Mouse (Mus musculus): Measurements from ENCODE around the gene Gm13697. TPM values are rescaled to one million over a fixed set of nuclear protein-coding genes. Genes with fewer than 3 reads are reported as not detected.
"Not testable (repeated sequence)": the region's sequence is repeated elsewhere in the genome, so short reads cannot be mapped to it uniquely, and the experiment has no call there.

Gene Gm13697
- polyA plus RNA-seq (2014; fragmentation: Nextera tagmentation; extraction: Ambion mirVana): not detected in 2 replicates

DNA sequence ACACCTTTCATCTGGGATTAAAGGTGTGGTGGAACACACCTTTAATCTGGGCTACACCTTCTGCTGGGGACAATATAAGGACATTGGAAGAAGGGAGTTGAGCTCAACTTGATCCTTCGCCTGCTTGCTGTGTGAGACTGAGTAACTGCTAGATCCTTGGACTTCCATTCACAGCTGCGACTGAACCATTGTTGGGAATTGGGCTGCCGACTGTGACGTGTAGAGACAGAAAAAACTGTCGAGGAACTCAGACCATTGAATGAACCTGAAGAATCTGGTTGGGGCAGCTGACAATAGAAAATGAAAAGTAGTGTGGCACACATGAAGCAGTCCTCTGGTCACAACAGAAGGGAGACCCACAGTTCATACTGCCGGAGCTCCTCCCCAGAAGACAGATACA is at the start of gene Gm13697:
Gene Gm13697 (plus strand): TSS at position 301 of the 400 bp plus-strand sequence.
- not testable (repeated sequence) for H3K4me1 ChIP-seq (replicated peaks; ENCODE audit: control insufficient read depth, insufficient read depth, low read length); H3K4me3 ChIP-seq (ENCODE audit: low read depth, low read length); H3K9ac ChIP-seq (ENCODE audit: low read length); DNase-seq (ENCODE audit: low spot score); H3K27ac ChIP-seq (ENCODE audit: low read depth); H3K36me3 ChIP-seq (ENCODE audit: control insufficient read depth, insufficient read depth, low read length); H3K4me2 ChIP-seq (ENCODE audit: low read length); H3K27me3 ChIP-seq (replicated peaks; ENCODE audit: control insufficient read depth, insufficient read depth, low read length); ATAC-seq (replicated peaks; ENCODE audit: low FRiP score, low TSS enrichment, low read depth); H3K9me3 ChIP-seq (ENCODE audit: control insufficient read depth, low read length)
- WGBS: no CpG with 5 or more reads among the region's 6 CpGs

DNA sequence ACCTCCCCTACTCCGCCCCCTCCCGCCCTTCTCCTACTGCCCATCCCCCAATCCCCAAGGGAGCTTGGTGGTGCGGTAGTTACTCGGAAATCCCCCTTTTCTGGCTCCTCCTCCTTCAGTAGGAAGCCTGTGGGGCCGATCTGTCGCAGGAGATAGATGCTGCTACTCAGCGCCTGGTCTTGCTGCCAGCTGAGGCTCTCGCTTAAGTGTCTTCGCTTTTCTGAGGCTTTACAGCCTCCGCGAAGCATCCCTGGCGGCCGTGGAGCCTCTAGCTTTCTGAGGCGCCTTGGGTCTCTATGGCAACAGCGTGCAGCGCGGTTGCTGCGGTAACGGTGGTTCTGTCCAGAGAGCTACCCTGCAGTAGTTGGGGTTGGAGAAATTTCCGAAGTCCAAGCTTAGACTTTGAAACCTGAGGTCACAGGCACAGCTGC is 43.6 kb upstream of the Gm13697 start, which contains the start of gene Zswim2:
Gene Zswim2 (minus strand): TSS at position 298 of the 431 bp plus-strand sequence.
- peak; percentile 74 for DNase-seq (ENCODE audit: low spot score)
- Histone ChIP-seq H3K4me3 (ENCODE audit: low read depth, low read length) (peak within 1 kb of the TSS; percentile 16; the same call in 1 of the 2 replicates), H3K4me1 (replicated peaks; ENCODE audit: control insufficient read depth, insufficient read depth, low read length) (no peaks in the 10 kb centered on the region), H3K9me3 (ENCODE audit: control insufficient read depth, low read length) (no peaks in the 10 kb centered on the region), H3K27ac (ENCODE audit: low read depth) (no peak within 1 kb of the TSS), H3K9ac (ENCODE audit: low read length) (no peak within 1 kb of the TSS), H3K36me3 (ENCODE audit: control insufficient read depth, insufficient read depth, low read length) (no peaks in the 10 kb centered on the region), H3K4me2 (ENCODE audit: low read length) (peak within 1 kb of the TSS; percentile 39), H3K27me3 (replicated peaks; ENCODE audit: control insufficient read depth, insufficient read depth, low read length) (no peaks in the 10 kb centered on the region)
- 2% methylated on average over 20 of the region's 20 CpGs for WGBS
- ATAC-seq (replicated peaks; ENCODE audit: low FRiP score, low TSS enrichment, low read depth): peak; percentile 47

DNA sequence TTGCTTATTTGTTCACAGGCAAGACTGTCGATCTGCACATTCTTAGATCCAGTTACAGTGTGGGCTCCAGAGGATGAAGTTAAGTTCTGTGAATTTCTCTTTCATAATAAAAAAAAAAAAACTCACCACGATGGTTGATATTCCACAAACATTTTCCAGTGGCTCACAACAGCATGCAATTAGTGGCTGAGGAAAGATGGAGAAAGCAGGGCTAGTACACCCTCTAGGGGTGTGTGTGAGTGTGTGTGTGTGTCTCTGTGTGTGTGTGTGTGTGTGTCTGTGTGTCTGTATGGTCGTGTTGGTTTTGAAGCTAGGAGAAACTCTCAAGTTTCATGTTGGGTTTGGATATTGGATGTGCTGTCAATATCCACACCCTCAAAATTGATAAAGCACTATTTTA is 43.2 kb upstream of the Gm13697 start:
- Histone ChIP-seq H3K4me3 (ENCODE audit: low read depth, low read length) (0 out of 2 replicates have a peak overlapping the region, but pooled peaks have one; percentile 16), H3K27ac (ENCODE audit: low read depth) (no peak overlapping the region), H3K4me1 (replicated peaks; ENCODE audit: control insufficient read depth, insufficient read depth, low read length) (no peaks in the 10 kb centered on the region), H3K27me3 (replicated peaks; ENCODE audit: control insufficient read depth, insufficient read depth, low read length) (no peaks in the 10 kb centered on the region), H3K9ac (ENCODE audit: low read length) (no peak overlapping the region), H3K9me3 (ENCODE audit: control insufficient read depth, low read length) (no peaks in the 10 kb centered on the region), H3K36me3 (ENCODE audit: control insufficient read depth, insufficient read depth, low read length) (no peaks in the 10 kb centered on the region), H3K4me2 (ENCODE audit: low read length) (peak overlapping the region; percentile 39)
- DNase-seq (ENCODE audit: low spot score): no peak
- ATAC-seq (replicated peaks; ENCODE audit: low FRiP score, low TSS enrichment, low read depth): no peak
- 50% methylated on average over 3 of the region's 3 CpGs for WGBS

DNA sequence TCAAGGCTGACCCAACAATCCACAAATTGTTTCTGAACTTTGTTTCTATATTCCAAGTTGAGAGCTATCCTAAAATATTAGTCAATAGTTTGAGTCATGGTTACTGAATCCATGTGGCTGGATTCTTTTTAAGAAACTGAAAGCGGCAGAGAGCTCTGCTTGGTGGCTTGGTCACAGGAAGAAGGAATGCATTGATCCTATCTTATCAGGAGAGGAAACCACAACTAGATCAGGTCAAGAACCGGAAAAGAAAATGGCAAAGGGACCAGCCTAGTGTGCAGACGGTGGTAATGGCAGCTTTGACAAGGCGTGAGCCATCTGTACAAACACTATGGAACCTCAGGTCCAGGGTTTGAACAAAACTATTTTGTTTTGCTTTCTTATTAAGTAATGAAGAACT is 42.8 kb upstream of the Gm13697 start:
- no peaks in the 10 kb centered on the region for H3K4me1 ChIP-seq (replicated peaks; ENCODE audit: control insufficient read depth, insufficient read depth, low read length)
- H3K4me2 ChIP-seq (ENCODE audit: low read length): no peak overlapping the region
- no peaks in the 10 kb centered on the region for H3K36me3 ChIP-seq (ENCODE audit: control insufficient read depth, insufficient read depth, low read length)
- ATAC-seq (replicated peaks; ENCODE audit: low FRiP score, low TSS enrichment, low read depth): no peak
- no peak for DNase-seq (ENCODE audit: low spot score)
- H3K9me3 ChIP-seq (ENCODE audit: control insufficient read depth, low read length): no peaks in the 10 kb centered on the region
- no peak overlapping the region for H3K9ac ChIP-seq (ENCODE audit: low read length)
- H3K4me3 ChIP-seq (ENCODE audit: low read depth, low read length): no peak overlapping the region
- WGBS: 73% methylated on average over 4 of the region's 4 CpGs
- no peaks in the 10 kb centered on the region for H3K27me3 ChIP-seq (replicated peaks; ENCODE audit: control insufficient read depth, insufficient read depth, low read length)
- no peak overlapping the region for H3K27ac ChIP-seq (ENCODE audit: low read depth)

DNA sequence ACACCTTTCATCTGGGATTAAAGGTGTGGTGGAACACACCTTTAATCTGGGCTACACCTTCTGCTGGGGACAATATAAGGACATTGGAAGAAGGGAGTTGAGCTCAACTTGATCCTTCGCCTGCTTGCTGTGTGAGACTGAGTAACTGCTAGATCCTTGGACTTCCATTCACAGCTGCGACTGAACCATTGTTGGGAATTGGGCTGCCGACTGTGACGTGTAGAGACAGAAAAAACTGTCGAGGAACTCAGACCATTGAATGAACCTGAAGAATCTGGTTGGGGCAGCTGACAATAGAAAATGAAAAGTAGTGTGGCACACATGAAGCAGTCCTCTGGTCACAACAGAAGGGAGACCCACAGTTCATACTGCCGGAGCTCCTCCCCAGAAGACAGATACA is 29.1 kb upstream of the Gm13697 start, which contains the start of gene Gm13698:
Gene Gm13698 (plus strand): TSS at position 301 of the 400 bp plus-strand sequence.
- not testable (repeated sequence) for ATAC-seq (replicated peaks; ENCODE audit: low FRiP score, low TSS enrichment, low read depth); H3K9ac ChIP-seq (ENCODE audit: low read length); H3K4me3 ChIP-seq (ENCODE audit: low read depth, low read length); H3K36me3 ChIP-seq (ENCODE audit: control insufficient read depth, insufficient read depth, low read length); H3K4me1 ChIP-seq (replicated peaks; ENCODE audit: control insufficient read depth, insufficient read depth, low read length); H3K4me2 ChIP-seq (ENCODE audit: low read length); H3K27me3 ChIP-seq (replicated peaks; ENCODE audit: control insufficient read depth, insufficient read depth, low read length); H3K27ac ChIP-seq (ENCODE audit: low read depth); H3K9me3 ChIP-seq (ENCODE audit: control insufficient read depth, low read length); DNase-seq (ENCODE audit: low spot score)
- WGBS: no CpG with 5 or more reads among the region's 6 CpGs

DNA sequence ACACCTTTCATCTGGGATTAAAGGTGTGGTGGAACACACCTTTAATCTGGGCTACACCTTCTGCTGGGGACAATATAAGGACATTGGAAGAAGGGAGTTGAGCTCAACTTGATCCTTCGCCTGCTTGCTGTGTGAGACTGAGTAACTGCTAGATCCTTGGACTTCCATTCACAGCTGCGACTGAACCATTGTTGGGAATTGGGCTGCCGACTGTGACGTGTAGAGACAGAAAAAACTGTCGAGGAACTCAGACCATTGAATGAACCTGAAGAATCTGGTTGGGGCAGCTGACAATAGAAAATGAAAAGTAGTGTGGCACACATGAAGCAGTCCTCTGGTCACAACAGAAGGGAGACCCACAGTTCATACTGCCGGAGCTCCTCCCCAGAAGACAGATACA is 23.3 kb upstream of the Gm13697 start, which contains the start of gene Gm13693:
Gene Gm13693 (plus strand): TSS at position 301 of the 400 bp plus-strand sequence.
- not testable (repeated sequence) for H3K36me3 ChIP-seq (ENCODE audit: control insufficient read depth, insufficient read depth, low read length); H3K27me3 ChIP-seq (replicated peaks; ENCODE audit: control insufficient read depth, insufficient read depth, low read length); DNase-seq (ENCODE audit: low spot score); H3K9ac ChIP-seq (ENCODE audit: low read length); H3K4me3 ChIP-seq (ENCODE audit: low read depth, low read length); ATAC-seq (replicated peaks; ENCODE audit: low FRiP score, low TSS enrichment, low read depth); H3K27ac ChIP-seq (ENCODE audit: low read depth); H3K4me2 ChIP-seq (ENCODE audit: low read length); H3K9me3 ChIP-seq (ENCODE audit: control insufficient read depth, low read length); H3K4me1 ChIP-seq (replicated peaks; ENCODE audit: control insufficient read depth, insufficient read depth, low read length)
- no CpG with 5 or more reads among the region's 6 CpGs for WGBS

DNA sequence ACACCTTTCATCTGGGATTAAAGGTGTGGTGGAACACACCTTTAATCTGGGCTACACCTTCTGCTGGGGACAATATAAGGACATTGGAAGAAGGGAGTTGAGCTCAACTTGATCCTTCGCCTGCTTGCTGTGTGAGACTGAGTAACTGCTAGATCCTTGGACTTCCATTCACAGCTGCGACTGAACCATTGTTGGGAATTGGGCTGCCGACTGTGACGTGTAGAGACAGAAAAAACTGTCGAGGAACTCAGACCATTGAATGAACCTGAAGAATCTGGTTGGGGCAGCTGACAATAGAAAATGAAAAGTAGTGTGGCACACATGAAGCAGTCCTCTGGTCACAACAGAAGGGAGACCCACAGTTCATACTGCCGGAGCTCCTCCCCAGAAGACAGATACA is 17.5 kb upstream of the Gm13697 start, which contains the start of gene Gm13695:
Gene Gm13695 (plus strand): TSS at position 301 of the 400 bp plus-strand sequence.
- not testable (repeated sequence) for H3K27ac ChIP-seq (ENCODE audit: low read depth); H3K4me3 ChIP-seq (ENCODE audit: low read depth, low read length); DNase-seq (ENCODE audit: low spot score); ATAC-seq (replicated peaks; ENCODE audit: low FRiP score, low TSS enrichment, low read depth); H3K9ac ChIP-seq (ENCODE audit: low read length); H3K4me2 ChIP-seq (ENCODE audit: low read length); H3K36me3 ChIP-seq (ENCODE audit: control insufficient read depth, insufficient read depth, low read length); H3K9me3 ChIP-seq (ENCODE audit: control insufficient read depth, low read length); H3K4me1 ChIP-seq (replicated peaks; ENCODE audit: control insufficient read depth, insufficient read depth, low read length); H3K27me3 ChIP-seq (replicated peaks; ENCODE audit: control insufficient read depth, insufficient read depth, low read length)
- no CpG with 5 or more reads among the region's 6 CpGs for WGBS

DNA sequence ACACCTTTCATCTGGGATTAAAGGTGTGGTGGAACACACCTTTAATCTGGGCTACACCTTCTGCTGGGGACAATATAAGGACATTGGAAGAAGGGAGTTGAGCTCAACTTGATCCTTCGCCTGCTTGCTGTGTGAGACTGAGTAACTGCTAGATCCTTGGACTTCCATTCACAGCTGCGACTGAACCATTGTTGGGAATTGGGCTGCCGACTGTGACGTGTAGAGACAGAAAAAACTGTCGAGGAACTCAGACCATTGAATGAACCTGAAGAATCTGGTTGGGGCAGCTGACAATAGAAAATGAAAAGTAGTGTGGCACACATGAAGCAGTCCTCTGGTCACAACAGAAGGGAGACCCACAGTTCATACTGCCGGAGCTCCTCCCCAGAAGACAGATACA is 11.7 kb upstream of the Gm13697 start, which contains the start of gene Gm13696:
Gene Gm13696 (plus strand): TSS at position 301 of the 400 bp plus-strand sequence.
- H3K4me2 ChIP-seq (ENCODE audit: low read length); H3K4me1 ChIP-seq (replicated peaks; ENCODE audit: control insufficient read depth, insufficient read depth, low read length); H3K4me3 ChIP-seq (ENCODE audit: low read depth, low read length); H3K36me3 ChIP-seq (ENCODE audit: control insufficient read depth, insufficient read depth, low read length); DNase-seq (ENCODE audit: low spot score); H3K27ac ChIP-seq (ENCODE audit: low read depth); H3K9ac ChIP-seq (ENCODE audit: low read length); ATAC-seq (replicated peaks; ENCODE audit: low FRiP score, low TSS enrichment, low read depth); H3K27me3 ChIP-seq (replicated peaks; ENCODE audit: control insufficient read depth, insufficient read depth, low read length); H3K9me3 ChIP-seq (ENCODE audit: control insufficient read depth, low read length): not testable (repeated sequence)
- no CpG with 5 or more reads among the region's 6 CpGs for WGBS

DNA sequence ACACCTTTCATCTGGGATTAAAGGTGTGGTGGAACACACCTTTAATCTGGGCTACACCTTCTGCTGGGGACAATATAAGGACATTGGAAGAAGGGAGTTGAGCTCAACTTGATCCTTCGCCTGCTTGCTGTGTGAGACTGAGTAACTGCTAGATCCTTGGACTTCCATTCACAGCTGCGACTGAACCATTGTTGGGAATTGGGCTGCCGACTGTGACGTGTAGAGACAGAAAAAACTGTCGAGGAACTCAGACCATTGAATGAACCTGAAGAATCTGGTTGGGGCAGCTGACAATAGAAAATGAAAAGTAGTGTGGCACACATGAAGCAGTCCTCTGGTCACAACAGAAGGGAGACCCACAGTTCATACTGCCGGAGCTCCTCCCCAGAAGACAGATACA is 5.9 kb upstream of the Gm13697 start, which contains the start of gene Gm13694:
Gene Gm13694 (plus strand): TSS at position 301 of the 400 bp plus-strand sequence.
- not testable (repeated sequence) for H3K36me3 ChIP-seq (ENCODE audit: control insufficient read depth, insufficient read depth, low read length); DNase-seq (ENCODE audit: low spot score); H3K4me1 ChIP-seq (replicated peaks; ENCODE audit: control insufficient read depth, insufficient read depth, low read length); ATAC-seq (replicated peaks; ENCODE audit: low FRiP score, low TSS enrichment, low read depth); H3K9me3 ChIP-seq (ENCODE audit: control insufficient read depth, low read length); H3K4me2 ChIP-seq (ENCODE audit: low read length); H3K27ac ChIP-seq (ENCODE audit: low read depth); H3K4me3 ChIP-seq (ENCODE audit: low read depth, low read length); H3K27me3 ChIP-seq (replicated peaks; ENCODE audit: control insufficient read depth, insufficient read depth, low read length); H3K9ac ChIP-seq (ENCODE audit: low read length)
- WGBS: no CpG with 5 or more reads among the region's 6 CpGs
